Mouse (Mus musculus): ENCODE data around the gene S100a3.
A peak's percentile ranks its signal among the peaks of the same experiment; 100 is the strongest.

S100a3 gene

GRCm38 (mm10) chr3:90560008-90560628, at the start of gene S100a3:
Gene S100a3 (plus strand): TSS chr3:90560578.
- DNase-seq (ENCODE audit: low spot score in 2 of 2), result no peak

GRCm38 (mm10) chr3:90512276-90512675, 48.1 kb upstream of the S100a3 start:
- DNase-seq (ENCODE audit: low spot score in 2 of 2), result no peak

- no peak for DNase-seq (ENCODE audit: low spot score in 2 of 2)
These were observed 47.3 kb upstream of the S100a3 start for GRCm38 (mm10) chr3:90512948-90513642.

- peak in 1 of 2 experiments; percentile 44 for DNase-seq (ENCODE audit: low spot score in 2 of 2)
These were observed 46.4 kb upstream of the S100a3 start, which contains the start of the genes S100a1 and S100a13 for GRCm38 (mm10) chr3:90513796-90514590. Gene S100a1 (minus strand): TSS chr3:90514392. Gene S100a13 (plus strand): TSS chr3:90514435.

GRCm38 (mm10) chr3:90514691-90515090, 45.7 kb upstream of the S100a3 start:
- no peak for DNase-seq (ENCODE audit: low spot score in 2 of 2)

- DNase-seq (ENCODE audit: low spot score in 2 of 2), result no peak
These were observed 45.1 kb upstream of the S100a3 start for GRCm38 (mm10) chr3:90515242-90515641.

GRCm38 (mm10) chr3:90515789-90516188, 44.6 kb upstream of the S100a3 start:
- no peak for DNase-seq (ENCODE audit: low spot score in 2 of 2)

- DNase-seq (ENCODE audit: low spot score in 2 of 2), result no peak
These were observed 42.7 kb upstream of the S100a3 start for GRCm38 (mm10) chr3:90517711-90518110.

- DNase-seq (ENCODE audit: low spot score in 2 of 2), result no peak
These were observed 35.0 kb upstream of the S100a3 start for GRCm38 (mm10) chr3:90525421-90525820.

- no peak for DNase-seq (ENCODE audit: low spot score in 2 of 2)
These were observed 34.3 kb upstream of the S100a3 start for GRCm38 (mm10) chr3:90526076-90526475.

GRCm38 (mm10) chr3:90526580-90526979, 33.8 kb upstream of the S100a3 start, which contains the start of gene S100a14:
Gene S100a14 (plus strand): TSS chr3:90526856.
- DNase-seq (ENCODE audit: low spot score in 2 of 2), result no peak

GRCm38 (mm10) chr3:90527291-90527873, 33.0 kb upstream of the S100a3 start:
- no peak for DNase-seq (ENCODE audit: low spot score in 2 of 2)

- no peak for DNase-seq (ENCODE audit: low spot score in 2 of 2)
These were observed 28.7 kb upstream of the S100a3 start for GRCm38 (mm10) chr3:90531713-90532112.

GRCm38 (mm10) chr3:90535446-90535845, 24.9 kb upstream of the S100a3 start:
- DNase-seq (ENCODE audit: low spot score in 2 of 2), result no peak

- DNase-seq (ENCODE audit: low spot score in 2 of 2), result peak in 1 of 2 experiments; percentile 40
These were observed 23.1 kb upstream of the S100a3 start, which contains the start of gene S100a16 for GRCm38 (mm10) chr3:90537141-90537904. Gene S100a16 (plus strand): TSS chr3:90537254.

- DNase-seq (ENCODE audit: low spot score in 2 of 2), result no peak
These were observed 22.5 kb upstream of the S100a3 start for GRCm38 (mm10) chr3:90537905-90538296.

- DNase-seq (ENCODE audit: low spot score in 2 of 2), result peak in 1 of 2 experiments; percentile 43
These were observed 19.5 kb upstream of the S100a3 start for GRCm38 (mm10) chr3:90540904-90541303.

GRCm38 (mm10) chr3:90549676-90550420, 10.5 kb upstream of the S100a3 start:
- no peak for DNase-seq (ENCODE audit: low spot score in 2 of 2)

- DNase-seq (ENCODE audit: low spot score in 2 of 2), result no peak
These were observed 10.0 kb upstream of the S100a3 start for GRCm38 (mm10) chr3:90550421-90550790.

- no peak for DNase-seq (ENCODE audit: low spot score in 2 of 2)
These were observed 8.1 kb upstream of the S100a3 start for GRCm38 (mm10) chr3:90552231-90552630.
